Mouse (Mus musculus): ENCODE measurements around the gene Scamp2. TPM values are rescaled to one million over a fixed set of nuclear protein-coding genes. Genes with fewer than 3 reads are reported as not detected.

Scamp2 gene
- polyA plus RNA-seq (2012): 3.8 and 21.2 TPM in 2 replicates

- no peak for TF ChIP-seq GATA1 (IDR thresholded peaks at IDR 0.05; ENCODE audit: low read length)
These were observed at the start of gene Scamp2 for GRCm38 (mm10) chr9:57560861-57561710. Gene Scamp2 (plus strand): TSS chr9:57560943.

- no peak for TF ChIP-seq GATA1 (IDR thresholded peaks at IDR 0.05; ENCODE audit: low read length)
These were observed 43.6 kb upstream of the Scamp2 start for GRCm38 (mm10) chr9:57517113-57517512.

- TF ChIP-seq GATA1 (IDR thresholded peaks at IDR 0.05; ENCODE audit: low read length): no peak
These were observed 40.2 kb upstream of the Scamp2 start for GRCm38 (mm10) chr9:57520375-57521055.

GRCm38 (mm10) chr9:57521056-57521911, 39.5 kb upstream of the Scamp2 start, which contains the start of gene Cox5a:
Gene Cox5a (plus strand): TSS chr9:57521274.
- no peak for TF ChIP-seq GATA1 (IDR thresholded peaks at IDR 0.05; ENCODE audit: low read length)

- no peak for TF ChIP-seq GATA1 (IDR thresholded peaks at IDR 0.05; ENCODE audit: low read length)
These were observed 38.5 kb upstream of the Scamp2 start for GRCm38 (mm10) chr9:57522114-57522860.

GRCm38 (mm10) chr9:57522861-57523246, 37.9 kb upstream of the Scamp2 start:
- TF ChIP-seq GATA1 (IDR thresholded peaks at IDR 0.05; ENCODE audit: low read length): no peak

GRCm38 (mm10) chr9:57523754-57524153, 37.0 kb upstream of the Scamp2 start:
- TF ChIP-seq GATA1 (IDR thresholded peaks at IDR 0.05; ENCODE audit: low read length): no peak

GRCm38 (mm10) chr9:57524439-57524838, 36.3 kb upstream of the Scamp2 start:
- TF ChIP-seq GATA1 (IDR thresholded peaks at IDR 0.05; ENCODE audit: low read length): no peak

- TF ChIP-seq GATA1 (IDR thresholded peaks at IDR 0.05; ENCODE audit: low read length): no peak
These were observed 35.2 kb upstream of the Scamp2 start for GRCm38 (mm10) chr9:57525516-57525915.

- no peak for TF ChIP-seq GATA1 (IDR thresholded peaks at IDR 0.05; ENCODE audit: low read length)
These were observed 34.3 kb upstream of the Scamp2 start for GRCm38 (mm10) chr9:57526435-57526834.

- TF ChIP-seq GATA1 (IDR thresholded peaks at IDR 0.05; ENCODE audit: low read length): no peak
These were observed 28.8 kb upstream of the Scamp2 start for GRCm38 (mm10) chr9:57531946-57532345.

GRCm38 (mm10) chr9:57536362-57536761, 24.4 kb upstream of the Scamp2 start:
- no peak for TF ChIP-seq GATA1 (IDR thresholded peaks at IDR 0.05; ENCODE audit: low read length)

GRCm38 (mm10) chr9:57537044-57537727, 23.6 kb upstream of the Scamp2 start, which contains the start of gene Fam219b:
Gene Fam219b (plus strand): TSS chr9:57537528.
- no peak for TF ChIP-seq GATA1 (IDR thresholded peaks at IDR 0.05; ENCODE audit: low read length)

- no peak for TF ChIP-seq GATA1 (IDR thresholded peaks at IDR 0.05; ENCODE audit: low read length)
These were observed 23.0 kb upstream of the Scamp2 start for GRCm38 (mm10) chr9:57537728-57538181.
